Mouse (Mus musculus) ovary, adult 18-20 months (tissue): ENCODE measurements around the gene Tbc1d22a.
"Not testable (repeated sequence)": the region's sequence is repeated elsewhere in the genome, so short reads cannot be mapped to it uniquely, and the experiment has no call there.

Experiments used
- DNase-seq: peaks from one replicate; pipeline ENCODE4 v3.0.0; 2022; ENCODE audit warnings: low spot score, mixed read lengths

The Tbc1d22a gene

GRCm38 (mm10) chr15:86181321-86181720, 32.9 kb upstream of the Tbc1d22a start:
- not testable (repeated sequence) for DNase-seq

GRCm38 (mm10) chr15:86181941-86182439, 32.3 kb upstream of the Tbc1d22a start:
- no peak for DNase-seq

GRCm38 (mm10) chr15:86182646-86183045, 31.6 kb upstream of the Tbc1d22a start:
- DNase-seq = no peak

GRCm38 (mm10) chr15:86183484-86183883, 30.8 kb upstream of the Tbc1d22a start:
- no peak for DNase-seq

GRCm38 (mm10) chr15:86184071-86184470, 30.2 kb upstream of the Tbc1d22a start:
- DNase-seq = no peak

- no peak for DNase-seq
Measured at GRCm38 (mm10) chr15:86184851-86185688, 29.2 kb upstream of the Tbc1d22a start.

- DNase-seq = peak; percentile 52
Measured at GRCm38 (mm10) chr15:86185689-86186569, 28.3 kb upstream of the Tbc1d22a start, which contains the start of gene Cerk. Gene Cerk (minus strand): TSS chr15:86186141.

- no peak for DNase-seq
Measured at GRCm38 (mm10) chr15:86186686-86187085, 27.6 kb upstream of the Tbc1d22a start.

- DNase-seq = no peak
Measured at GRCm38 (mm10) chr15:86188186-86188585, 26.1 kb upstream of the Tbc1d22a start.

GRCm38 (mm10) chr15:86188746-86189470, 25.4 kb upstream of the Tbc1d22a start:
- peak; percentile 87 for DNase-seq

- no peak for DNase-seq
Measured at GRCm38 (mm10) chr15:86190387-86190786, 23.9 kb upstream of the Tbc1d22a start.

- DNase-seq = no peak
Measured at GRCm38 (mm10) chr15:86191505-86191904, 22.8 kb upstream of the Tbc1d22a start.

- DNase-seq = no peak
Measured at GRCm38 (mm10) chr15:86191933-86192332, 22.3 kb upstream of the Tbc1d22a start.

GRCm38 (mm10) chr15:86194676-86195453, 19.4 kb upstream of the Tbc1d22a start:
- DNase-seq = not testable (repeated sequence)

GRCm38 (mm10) chr15:86199052-86199451, 15.2 kb upstream of the Tbc1d22a start:
- no peak for DNase-seq

GRCm38 (mm10) chr15:86199482-86199881, 14.8 kb upstream of the Tbc1d22a start:
- no peak for DNase-seq

GRCm38 (mm10) chr15:86200169-86200568, 14.1 kb upstream of the Tbc1d22a start:
- no peak for DNase-seq

- no peak for DNase-seq
Measured at GRCm38 (mm10) chr15:86201095-86201494, 13.2 kb upstream of the Tbc1d22a start.

- DNase-seq = no peak
Measured at GRCm38 (mm10) chr15:86201696-86202330, 12.4 kb upstream of the Tbc1d22a start.

GRCm38 (mm10) chr15:86202640-86203039, 11.6 kb upstream of the Tbc1d22a start:
- no peak for DNase-seq
